Mouse (Mus musculus): Measurements from ENCODE around the gene Gm7579.
"Not testable (repeated sequence)": the region's sequence is repeated elsewhere in the genome, so short reads cannot be mapped to it uniquely, and the experiment has no call there.

Gene Gm7579

DNA sequence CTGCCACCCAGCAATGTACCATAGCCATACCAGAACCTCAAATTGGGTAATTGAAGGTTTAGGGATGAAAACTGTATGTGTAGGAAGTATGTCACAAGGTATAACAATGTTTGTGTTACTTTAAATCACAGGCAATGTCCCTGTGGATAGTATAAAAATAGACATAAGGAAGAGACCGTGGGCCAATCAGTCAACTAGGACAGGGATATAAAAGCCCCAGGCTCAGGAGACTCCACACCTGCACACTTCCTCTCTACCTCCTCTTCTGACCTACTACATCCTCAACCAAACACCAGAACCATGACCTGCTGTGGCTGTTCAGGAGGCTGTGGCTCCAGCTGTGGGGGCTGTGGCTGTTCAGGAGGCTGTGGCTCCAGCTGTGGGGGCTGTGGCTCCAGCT, at the start of gene Gm7579:
Gene Gm7579, plus strand, starts transcription at position 301 of the 400 bp plus-strand sequence.
- in situ Hi-C loops (cut with MboI, MseI): no loop called here

DNA sequence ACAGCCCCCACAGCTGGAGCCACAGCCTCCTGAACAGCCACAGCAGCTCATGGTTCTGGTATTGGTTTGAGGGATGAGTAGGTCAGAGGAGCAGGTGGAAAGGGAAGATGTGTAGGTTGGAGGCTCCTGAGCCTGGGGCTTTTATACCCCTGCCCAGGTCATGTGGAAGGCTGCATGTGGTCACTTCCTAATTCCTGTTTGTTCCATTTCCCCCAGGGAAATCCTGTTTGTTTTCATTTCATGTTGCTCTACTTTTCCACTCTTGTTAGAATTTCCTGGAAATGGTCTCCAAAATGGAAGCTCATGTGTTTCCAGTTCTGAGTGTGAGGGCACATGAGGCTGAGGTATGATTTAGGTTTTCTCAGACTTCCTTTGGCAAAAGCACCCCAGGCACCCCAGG, 46.0 kb upstream of the Gm7579 start, which contains the start of gene Gm4553:
Gene Gm4553, minus strand, starts transcription at position 101 of the 400 bp plus-strand sequence.
- in situ Hi-C loops (cut with MboI, MseI): loop anchor here (10.0 kb wide), 1 partner anchor 421 kb away; no protein-coding TSS in a partner anchor

DNA sequence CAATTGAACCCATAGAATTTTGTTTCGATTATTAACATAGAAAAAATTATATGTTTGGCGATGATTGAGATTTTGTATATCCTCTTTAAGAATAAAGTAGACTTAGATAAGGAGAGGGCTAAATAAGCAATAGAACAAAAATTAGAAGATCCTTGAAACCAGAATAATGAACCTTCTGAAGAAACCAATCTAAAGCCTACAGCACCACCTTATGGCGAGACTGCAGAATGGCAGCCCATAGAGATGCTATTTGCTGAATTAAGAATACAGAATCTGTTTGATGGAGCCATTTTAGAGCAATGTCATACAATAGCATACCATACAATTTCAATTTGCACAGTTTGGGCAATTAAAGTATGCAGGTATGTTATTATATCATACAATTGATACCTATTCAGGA, 41.8 kb upstream of the Gm7579 start:
- in situ Hi-C loops (cut with MboI, MseI): loop anchor here (10.0 kb wide), 1 partner anchor 425 kb away; no protein-coding TSS in a partner anchor

DNA sequence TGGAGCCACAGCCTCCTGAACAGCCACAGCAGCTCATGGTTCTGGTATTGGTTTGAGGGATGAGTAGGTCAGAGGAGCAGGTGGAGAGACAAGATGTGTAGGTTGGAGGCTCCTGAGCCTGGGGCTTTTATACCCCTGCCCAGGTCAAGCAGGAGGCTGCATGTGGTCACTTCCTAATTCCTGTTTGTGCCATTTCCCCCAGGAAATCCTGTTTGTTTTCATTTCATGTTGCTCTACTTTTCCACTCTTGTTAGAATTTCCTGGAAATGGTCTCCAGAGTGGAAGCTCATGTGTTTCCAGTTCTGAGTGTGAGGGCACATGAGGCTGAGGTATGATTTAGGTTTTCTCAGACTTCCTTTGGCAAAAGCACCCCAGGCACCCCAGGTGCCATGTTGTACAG, 35.8 kb upstream of the Gm7579 start, which contains the start of gene Krtap5-2:
Gene Krtap5-2, minus strand, starts transcription at position 101 of the 400 bp plus-strand sequence.
- in situ Hi-C loops (cut with MboI, MseI): not testable (repeated sequence)

DNA sequence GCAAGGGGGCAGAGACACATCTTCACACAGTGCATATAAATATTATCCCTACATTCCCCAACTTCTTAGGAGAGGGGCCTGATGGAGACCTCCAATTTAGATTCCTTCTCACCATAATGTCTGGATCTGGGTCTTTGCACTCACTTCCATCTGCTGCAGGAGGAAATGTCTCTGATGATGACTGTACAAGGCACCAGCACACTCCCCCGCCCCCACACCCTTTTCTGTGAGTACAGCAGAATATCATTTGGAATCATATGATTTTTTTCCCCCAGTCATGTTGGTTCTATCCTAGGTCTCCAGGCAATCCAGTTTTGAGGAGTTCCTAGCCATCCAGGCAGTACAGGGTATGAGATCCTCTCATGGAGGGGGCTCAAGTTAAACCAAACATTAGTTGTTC, 33.0 kb upstream of the Gm7579 start:
- in situ Hi-C loops (cut with MboI, MseI): no loop called here

DNA sequence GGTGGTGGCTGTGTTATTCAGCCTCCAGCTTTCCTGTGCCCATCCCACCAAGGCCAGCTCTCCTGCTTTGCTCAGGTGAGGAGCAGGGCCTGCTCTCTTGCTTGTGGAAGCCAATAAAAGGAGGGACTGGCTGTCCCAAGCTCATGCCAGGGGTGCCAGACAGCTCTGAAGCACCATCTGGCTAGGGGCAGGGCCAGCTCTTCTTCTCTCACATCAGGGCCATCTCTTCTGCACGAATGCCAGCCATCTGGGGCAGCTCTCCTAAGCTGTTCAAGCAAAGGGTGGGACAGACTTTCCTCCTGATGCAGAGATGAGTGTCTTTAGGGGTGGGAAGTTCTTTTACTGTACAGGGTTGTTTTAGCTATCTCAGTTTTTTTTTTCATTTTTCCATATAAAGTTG, 30.6 kb upstream of the Gm7579 start:
- in situ Hi-C loops (cut with MboI, MseI): no loop called here

DNA sequence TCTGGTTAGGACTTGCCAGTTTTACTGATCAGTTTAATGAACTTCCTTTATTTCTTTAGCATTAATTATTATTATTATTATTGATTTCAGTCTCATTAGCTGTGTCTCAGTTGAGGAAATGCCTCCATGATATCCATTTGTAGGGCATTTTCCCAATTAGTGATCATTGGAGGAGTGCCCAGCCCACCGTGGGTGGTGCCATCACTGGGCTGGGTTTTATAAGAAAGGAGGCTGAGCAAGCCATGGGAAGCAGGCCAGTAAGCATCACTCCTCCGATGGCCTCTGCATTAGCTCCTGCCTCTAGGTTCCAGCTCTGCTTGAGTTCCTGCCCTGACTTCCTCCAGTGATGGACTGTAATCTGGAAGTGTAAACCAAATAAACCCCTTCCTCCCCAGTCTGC, 23.5 kb upstream of the Gm7579 start:
- in situ Hi-C loops (cut with MboI, MseI): no loop called here

DNA sequence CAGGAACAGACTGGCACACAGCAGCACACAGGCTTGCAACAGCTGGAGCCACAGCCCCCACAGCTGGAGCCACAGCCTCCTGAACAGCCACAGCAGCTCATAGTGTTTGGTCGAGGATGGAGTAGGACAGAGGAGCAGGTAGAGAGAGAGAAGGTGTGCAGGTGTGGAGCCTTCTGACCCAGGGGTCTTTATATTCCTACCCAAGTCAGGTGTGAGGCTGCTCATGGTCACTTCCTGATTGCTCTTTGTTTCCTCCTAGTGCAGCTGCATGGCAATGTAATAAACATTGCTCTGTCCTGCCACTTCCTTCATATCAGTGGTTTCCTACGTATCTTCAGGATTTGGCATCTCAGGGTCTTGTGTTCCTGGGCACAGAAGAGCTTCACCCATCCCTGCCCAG, 21.4 kb upstream of the Gm7579 start, which contains the start of gene Gm10153:
Gene Gm10153, minus strand, starts transcription at position 101 of the 400 bp plus-strand sequence.
- in situ Hi-C loops (cut with MboI, MseI): no loop called here

DNA sequence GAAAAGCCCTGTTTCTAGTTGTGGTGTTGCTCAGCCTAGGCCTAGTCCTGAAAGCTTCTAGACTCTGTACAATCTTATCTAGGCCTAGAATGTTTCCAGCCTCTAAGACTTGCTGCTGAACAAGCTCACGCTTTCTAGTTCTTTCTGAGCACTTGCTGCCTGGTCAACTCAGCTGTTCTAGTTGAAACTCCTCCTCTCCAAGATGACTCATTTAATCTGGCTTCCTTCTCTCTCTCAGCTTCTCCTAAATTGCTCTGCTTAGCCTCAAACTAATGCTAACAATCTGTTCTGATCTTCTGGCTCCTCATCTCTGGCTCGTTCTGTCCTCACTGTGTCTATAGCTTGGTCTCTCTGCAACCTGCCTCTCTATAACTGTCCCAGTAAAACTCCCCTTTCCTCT, 12.9 kb upstream of the Gm7579 start:
- in situ Hi-C loops (cut with MboI, MseI): no loop called here

DNA sequence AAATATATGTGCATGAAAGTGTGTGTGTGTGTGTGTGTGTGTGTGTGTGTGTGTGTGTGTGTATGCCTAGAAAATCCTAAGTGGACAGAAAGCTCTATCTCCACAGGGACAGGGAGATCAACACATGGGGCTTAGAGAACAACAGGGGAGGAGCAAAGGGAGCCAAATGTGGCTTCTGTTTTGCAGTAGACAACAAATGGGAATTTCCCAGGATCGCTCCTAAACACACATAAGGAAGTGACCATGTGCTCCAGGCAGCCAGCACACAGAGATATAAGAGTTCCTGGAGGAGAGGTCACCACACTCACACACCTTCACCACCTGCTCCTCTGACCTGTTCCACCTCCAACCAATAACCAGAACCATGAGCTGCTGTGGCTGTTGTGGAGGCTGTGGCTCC, 10.6 kb upstream of the Gm7579 start, which contains the start of gene Krtap5-3:
Gene Krtap5-3, plus strand, starts transcription at position 301 of the 400 bp plus-strand sequence.
- in situ Hi-C loops (cut with MboI, MseI): loop anchor here (10.0 kb wide), 1 partner anchor 984 kb away; no protein-coding TSS in a partner anchor

DNA sequence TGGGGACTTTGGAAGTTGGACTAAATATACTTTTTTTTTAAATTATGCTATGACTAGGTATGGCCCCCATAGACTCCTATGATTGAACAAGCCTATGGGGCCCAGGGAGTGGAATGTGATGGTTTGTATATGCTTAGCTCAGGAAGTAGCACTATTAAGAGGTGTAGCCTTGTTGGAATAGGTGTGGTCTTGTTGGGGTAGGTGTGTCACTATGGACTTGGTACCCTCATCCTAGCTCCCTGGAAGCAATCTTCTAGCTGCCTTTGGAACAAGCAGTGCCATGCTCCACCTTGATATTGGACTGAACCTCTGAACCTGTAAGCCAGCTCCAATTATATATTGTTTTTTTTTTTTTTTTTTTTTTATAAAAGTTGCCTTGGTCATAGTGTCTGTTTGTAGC, 6.2 kb upstream of the Gm7579 start:
- in situ Hi-C loops (cut with MboI, MseI): loop anchor here (10.0 kb wide), 1 partner anchor 979 kb away; no protein-coding TSS in a partner anchor

DNA sequence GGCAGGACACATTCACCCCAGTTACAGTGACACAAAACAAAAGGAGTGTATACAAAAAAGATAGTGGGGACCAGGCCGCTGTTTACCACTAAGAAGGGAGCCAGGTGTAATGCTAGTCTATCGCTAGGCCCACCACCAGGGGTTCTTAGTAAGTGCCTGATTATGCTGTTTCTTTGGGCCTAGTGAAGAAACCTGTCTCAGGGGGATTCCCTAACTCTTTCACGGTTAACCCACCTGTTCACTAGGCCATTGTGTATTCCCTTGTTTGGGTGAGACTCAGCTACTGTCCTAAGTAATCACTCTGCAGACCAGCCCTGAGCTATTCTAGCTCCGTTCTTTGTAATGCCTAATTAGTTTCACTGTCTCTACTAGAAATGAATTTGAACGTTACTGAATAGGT, 4.8 kb upstream of the Gm7579 start:
- in situ Hi-C loops (cut with MboI, MseI): loop anchor here (10.0 kb wide), 1 partner anchor 978 kb away; no protein-coding TSS in a partner anchor

DNA sequence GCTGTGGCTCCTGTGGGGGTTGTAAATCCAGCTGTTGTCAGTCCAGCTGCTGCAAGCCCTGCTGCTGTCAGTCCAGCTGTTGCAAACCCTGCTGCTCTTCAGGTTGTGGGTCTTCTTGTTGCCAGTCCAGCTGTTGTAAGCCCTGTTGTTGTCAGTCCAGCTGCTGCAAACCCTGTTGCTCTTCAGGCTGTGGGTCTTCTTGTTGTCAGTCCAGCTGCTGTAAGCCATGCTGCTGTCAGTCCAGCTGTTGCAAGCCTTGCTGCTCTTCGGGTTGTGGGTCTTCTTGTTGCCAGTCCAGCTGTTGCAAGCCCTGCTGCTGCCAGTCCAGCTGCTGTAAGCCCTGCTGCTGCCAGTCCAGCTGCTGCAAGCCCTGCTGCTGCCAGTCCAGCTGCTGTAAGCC, 477 bp downstream of the Gm7579 start:
- in situ Hi-C loops (cut with MboI, MseI): not testable (repeated sequence)

DNA sequence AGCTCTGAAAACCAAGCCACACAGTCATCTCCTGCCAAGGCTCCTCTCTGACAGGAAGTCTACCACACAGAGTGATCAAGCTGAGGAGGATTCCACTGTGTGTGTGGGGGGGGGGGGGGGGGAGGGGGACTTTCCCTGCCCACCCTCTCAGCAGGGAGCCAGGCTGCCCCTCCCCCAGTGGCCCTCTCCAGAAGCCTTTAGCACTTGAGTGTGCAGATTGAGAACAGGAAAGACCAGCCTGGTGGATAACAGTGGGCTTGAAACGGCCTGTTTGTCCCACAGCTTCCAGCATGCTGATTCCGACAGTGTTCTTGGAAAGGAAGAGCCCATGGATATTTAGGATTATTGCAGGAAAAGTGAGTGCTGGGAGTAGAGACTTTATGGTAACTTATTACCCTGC, 12.9 kb downstream of the Gm7579 start:
- in situ Hi-C loops (cut with MboI, MseI): no loop called here

DNA sequence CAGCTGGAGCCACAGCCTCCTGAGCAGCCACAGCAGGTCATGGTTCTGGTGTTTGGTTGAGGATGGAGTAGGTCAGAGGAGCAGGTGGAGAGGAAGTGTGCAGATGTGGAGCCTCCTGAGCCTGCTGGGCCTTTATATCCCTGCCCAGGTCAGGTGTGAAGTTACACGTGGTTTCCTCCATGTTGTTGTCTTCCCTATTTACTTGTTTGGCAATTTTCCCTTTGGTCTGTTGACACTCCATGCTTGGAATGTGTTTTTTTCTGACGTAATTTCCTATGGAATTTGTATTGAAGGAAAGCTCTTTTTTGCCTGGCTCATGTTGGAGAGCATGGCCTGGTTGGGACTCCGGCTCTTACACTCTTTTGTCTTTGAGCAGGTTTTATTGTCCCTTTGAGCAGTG, 18.2 kb downstream of the Gm7579 start, which contains the start of gene Krtap5-5:
Gene Krtap5-5, minus strand, starts transcription at position 101 of the 400 bp plus-strand sequence.
- in situ Hi-C loops (cut with MboI, MseI): not testable (repeated sequence)

DNA sequence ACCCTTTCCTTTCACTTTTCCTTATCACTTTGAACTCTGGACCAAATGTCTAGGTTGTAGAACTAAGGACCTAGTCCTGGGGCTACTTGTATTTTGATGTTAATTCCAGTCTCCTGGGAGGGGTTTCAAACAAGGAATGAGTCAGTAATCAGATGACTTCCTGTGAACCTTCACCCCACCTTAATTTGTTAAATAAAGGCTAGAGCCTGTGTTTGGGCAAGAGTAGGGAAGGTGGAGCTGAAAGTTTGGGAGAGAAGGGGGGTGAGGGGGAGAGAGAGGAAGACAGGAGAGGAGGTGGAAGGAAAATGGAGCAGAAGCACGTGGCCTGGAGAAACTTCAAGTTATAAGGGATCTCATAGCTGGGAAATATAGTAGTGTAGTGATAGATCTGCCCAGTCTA, 19.9 kb downstream of the Gm7579 start:
- in situ Hi-C loops (cut with MboI, MseI): no loop called here

DNA sequence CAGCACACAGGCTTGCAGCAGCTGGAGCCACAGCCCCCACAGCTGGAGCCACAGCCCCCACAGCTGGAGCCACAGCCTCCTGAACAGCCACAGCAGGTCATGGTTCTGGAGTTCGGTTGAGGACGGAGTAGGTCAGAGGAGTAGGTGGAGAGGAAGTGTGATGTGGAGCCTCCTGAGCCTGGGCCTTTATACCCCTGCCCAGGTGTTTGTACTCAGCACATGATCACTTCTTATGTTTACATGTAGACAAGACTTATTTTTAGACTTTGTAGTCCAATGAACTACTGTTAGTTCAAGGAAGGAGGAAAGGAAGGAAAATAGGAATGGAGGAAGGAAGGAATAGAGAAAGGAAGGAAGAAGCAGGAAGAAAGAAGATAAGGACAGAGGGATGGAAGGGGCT, 29.3 kb downstream of the Gm7579 start, which contains the start of gene Gm40460:
Gene Gm40460, minus strand, starts transcription at position 101 of the 400 bp plus-strand sequence.
- in situ Hi-C loops (cut with MboI, MseI): no loop called here

DNA sequence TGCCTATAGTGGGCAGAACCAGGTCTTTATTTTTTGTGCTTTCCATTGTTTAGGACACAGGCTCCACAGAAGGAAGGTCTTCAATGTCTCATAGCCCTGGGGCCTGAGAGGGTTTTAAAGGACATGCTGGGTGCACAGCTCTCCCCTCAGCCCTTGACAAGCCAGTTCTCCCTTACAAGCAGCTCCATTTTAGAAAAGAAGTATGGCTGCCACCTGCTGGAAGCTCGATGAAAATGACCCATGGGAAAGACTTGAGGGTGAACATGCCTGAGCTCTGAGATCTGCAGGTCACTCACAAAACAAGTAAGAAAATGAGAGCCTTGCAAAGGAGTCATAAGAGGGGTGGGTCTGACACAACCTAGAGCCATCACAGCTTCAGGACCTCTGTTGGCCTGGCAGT, 38.2 kb downstream of the Gm7579 start:
- in situ Hi-C loops (cut with MboI, MseI): loop anchor here (5.0 kb wide), 1 partner anchor 103 kb away; no protein-coding TSS in a partner anchor

DNA sequence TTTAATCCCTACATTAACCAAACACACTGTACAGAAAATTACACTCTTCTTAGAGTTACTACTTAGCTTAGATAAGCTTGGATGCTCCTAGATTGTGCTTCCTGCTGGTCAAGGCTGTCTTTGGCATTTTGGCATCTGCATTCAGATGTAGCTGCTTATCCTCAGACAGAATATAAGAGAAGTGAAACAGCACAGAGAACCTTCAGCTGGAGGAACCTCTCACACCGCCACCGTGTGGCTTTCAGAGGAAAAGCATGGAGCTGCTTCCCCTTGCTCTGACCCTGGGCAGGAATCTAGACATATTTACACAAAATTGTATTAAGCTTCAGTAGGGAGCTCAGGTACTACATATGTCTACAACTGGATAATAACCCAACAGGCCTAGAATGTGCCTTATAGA, 43.9 kb downstream of the Gm7579 start:
- in situ Hi-C loops (cut with MboI, MseI): no loop called here

DNA sequence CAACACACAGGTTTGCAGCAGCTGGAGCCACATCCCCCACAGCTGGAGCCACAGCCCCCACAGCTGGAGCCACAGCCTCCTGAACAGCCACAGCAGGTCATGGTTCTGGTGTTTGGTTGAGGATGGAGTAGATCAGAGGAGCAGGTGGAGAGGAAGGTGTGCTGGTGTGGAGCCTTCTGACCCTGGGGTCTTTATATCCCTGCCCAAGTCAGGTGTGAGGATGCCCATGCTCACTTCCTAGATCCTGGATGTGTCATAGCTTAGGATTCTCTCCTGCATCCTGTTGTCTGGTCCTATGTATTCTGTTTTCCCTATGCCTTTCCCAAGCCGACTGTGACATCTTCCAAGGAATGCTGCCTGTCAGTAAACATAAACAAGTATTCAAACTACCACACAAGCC, 46.6 kb downstream of the Gm7579 start, which contains the start of gene Gm2431:
Gene Gm2431, minus strand, starts transcription at position 101 of the 400 bp plus-strand sequence.
- in situ Hi-C loops (cut with MboI, MseI): not testable (repeated sequence)

Measured in regulatory T cell (primary cell).